In genomic region chr13:72610277-72610676, GRCm38 (mm10) we compare ENCODE assay signal across 22 mouse cellular contexts. TPM values are rescaled to one million over a fixed set of nuclear protein-coding genes. Genes with fewer than 3 reads are reported as not detected.
DNase-seq lines count a peak whose midpoint lies in the region; ATAC-seq and TF ChIP-seq lines count a peak whose summit lies in the region.
"Had no signal": no experiment of that assay in that cellular context is flagged by ENCODE, and none has a peak within 500 bp of the region (broad histone marks: within the 10 kb centered on the region; RNA-seq: fewer than 3 reads in every experiment).

No protein-coding gene starts in this region.

- 68% methylated on average over 2 of the region's 2 CpGs for WGBS in lung, embryonic 14.5 days
- 64% methylated on average over 2 of the region's 2 CpGs for WGBS in lung, postnatal 0 days
- WGBS in stomach, postnatal 0 days, result 61% methylated on average over 2 of the region's 2 CpGs

- no peak for DNase-seq in lung, embryonic 14.5 days
- DNase-seq in lung, postnatal 4 days, result no peak
- DNase-seq in lung, postnatal 0 days (ENCODE audit: low spot score), result no peak
- DNase-seq in lung, postnatal 36 days, result no peak
- no peak for DNase-seq in stomach, postnatal 0 days (ENCODE audit: low spot score)
- DNase-seq in left cerebral cortex, adult 9 months (ENCODE audit: low spot score in 2 of 2), result no peak
- DNase-seq: adrenal gland, adult 2 months; adrenal gland, postnatal 14 days; cerebellum, adult 11 months; cerebellum, adult 2 months; cerebellum, adult 9-11 months; cerebellum, postnatal 25 days; gastrocnemius, postnatal 25 days; heart, postnatal 14 days had no signal

- no peaks in the 10 kb centered on the region for H3K36me3 ChIP-seq in lung, embryonic 14.5 days (ENCODE audit: insufficient read depth)
- H3K36me3 ChIP-seq in lung, postnatal 0 days (ENCODE audit: insufficient read depth, low read length), result no peaks in the 10 kb centered on the region
- no peaks in the 10 kb centered on the region for H3K36me3 ChIP-seq in stomach, postnatal 0 days (ENCODE audit: control insufficient read depth, insufficient read depth, low read length)
- H3K36me3 ChIP-seq: embryonic facial prominence, embryonic 12.5 days; embryonic facial prominence, embryonic 15.5 days; forebrain, embryonic 12.5 days; forebrain, embryonic 15.5 days; heart, embryonic 13.5 days; hindbrain, embryonic 13.5 days had no signal

- no peak for TF ChIP-seq CTCF in lung, embryonic 14.5 days (IDR thresholded peaks at IDR 0.05; ENCODE audit: low read depth)
- no peak for TF ChIP-seq CTCF in lung, postnatal 0 days (IDR thresholded peaks at IDR 0.05)
- TF ChIP-seq CTCF in stomach, postnatal 0 days (IDR thresholded peaks at IDR 0.05; ENCODE audit: low read depth), result no peak

- TF ChIP-seq EP300 in lung, postnatal 0 days (IDR thresholded peaks at IDR 0.05), result no peak
- no peak for TF ChIP-seq EP300 in stomach, postnatal 0 days (optimal IDR thresholded peaks at IDR 0.05)

- no peaks in the 10 kb centered on the region for H3K4me1 ChIP-seq in lung, embryonic 14.5 days (ENCODE audit: insufficient read depth)
- H3K4me1 ChIP-seq in lung, postnatal 0 days (ENCODE audit: insufficient read depth, low read depth, low read length), result no peaks in the 10 kb centered on the region
- no peaks in the 10 kb centered on the region for H3K4me1 ChIP-seq in stomach, postnatal 0 days (replicated peaks; ENCODE audit: control insufficient read depth, insufficient read depth)
- H3K4me1 ChIP-seq: embryonic facial prominence, embryonic 12.5 days; embryonic facial prominence, embryonic 15.5 days; forebrain, embryonic 12.5 days; forebrain, embryonic 15.5 days; heart, embryonic 13.5 days; hindbrain, embryonic 13.5 days had no signal

- H3K9ac ChIP-seq in lung, embryonic 14.5 days, result no peak overlapping the region
- H3K9ac ChIP-seq in lung, postnatal 0 days (replicated peaks; ENCODE audit: low read depth), result no peak overlapping the region
- no peak overlapping the region for H3K9ac ChIP-seq in stomach, postnatal 0 days (ENCODE audit: low read length)
- H3K9ac ChIP-seq: embryonic facial prominence, embryonic 12.5 days; embryonic facial prominence, embryonic 15.5 days; forebrain, embryonic 12.5 days; forebrain, embryonic 15.5 days; heart, embryonic 13.5 days; hindbrain, embryonic 13.5 days had no signal

- no peaks in the 10 kb centered on the region for H3K27me3 ChIP-seq in lung, embryonic 14.5 days (ENCODE audit: insufficient read depth, low read length)
- H3K27me3 ChIP-seq in lung, postnatal 0 days (replicated peaks; ENCODE audit: insufficient read depth, low read length), result no peaks in the 10 kb centered on the region
- H3K27me3 ChIP-seq in stomach, postnatal 0 days (ENCODE audit: control insufficient read depth, insufficient read depth, low read length), result no peaks in the 10 kb centered on the region
- H3K27me3 ChIP-seq: embryonic facial prominence, embryonic 12.5 days; embryonic facial prominence, embryonic 15.5 days; forebrain, embryonic 15.5 days; heart, embryonic 13.5 days had no signal

- no peaks in the 10 kb centered on the region for H3K9me3 ChIP-seq in lung, embryonic 14.5 days (ENCODE audit: low read depth, low read length)
- H3K9me3 ChIP-seq in lung, postnatal 0 days (ENCODE audit: low read length), result no peaks in the 10 kb centered on the region
- no peaks in the 10 kb centered on the region for H3K9me3 ChIP-seq in stomach, postnatal 0 days (ENCODE audit: control insufficient read depth, low read length)
- H3K9me3 ChIP-seq: embryonic facial prominence, embryonic 12.5 days; embryonic facial prominence, embryonic 15.5 days; forebrain, embryonic 12.5 days; forebrain, embryonic 15.5 days; heart, embryonic 13.5 days had no signal

- H3K4me2 ChIP-seq in lung, embryonic 14.5 days, result no peak overlapping the region
- no peak overlapping the region for H3K4me2 ChIP-seq in lung, postnatal 0 days (replicated peaks; ENCODE audit: low read depth, low read length)
- H3K4me2 ChIP-seq in stomach, postnatal 0 days (replicated peaks; ENCODE audit: low read depth), result no peak overlapping the region
- H3K4me2 ChIP-seq: embryonic facial prominence, embryonic 12.5 days; embryonic facial prominence, embryonic 15.5 days; forebrain, embryonic 12.5 days; forebrain, embryonic 15.5 days; heart, embryonic 13.5 days; hindbrain, embryonic 13.5 days had no signal

- no peak overlapping the region for H3K4me3 ChIP-seq in lung, embryonic 14.5 days (ENCODE audit: low read depth, low read length)
- no peak overlapping the region for H3K4me3 ChIP-seq in lung, postnatal 0 days (ENCODE audit: low read depth, low read length)
- no peak overlapping the region for H3K4me3 ChIP-seq in stomach, postnatal 0 days (ENCODE audit: low read depth, low read length)
- H3K4me3 ChIP-seq: embryonic facial prominence, embryonic 12.5 days; embryonic facial prominence, embryonic 15.5 days; forebrain, embryonic 12.5 days; forebrain, embryonic 15.5 days; heart, embryonic 13.5 days; hindbrain, embryonic 13.5 days had no signal

- H3K27ac ChIP-seq in lung, embryonic 14.5 days (ENCODE audit: low read depth), result no peak overlapping the region; the same call in 1 of the 2 replicates
- no peak overlapping the region for H3K27ac ChIP-seq in lung, postnatal 0 days (ENCODE audit: low read length)
- H3K27ac ChIP-seq in stomach, postnatal 0 days (replicated peaks), result no peak overlapping the region
- H3K27ac ChIP-seq: embryonic facial prominence, embryonic 12.5 days; embryonic facial prominence, embryonic 15.5 days; forebrain, embryonic 12.5 days; forebrain, embryonic 15.5 days; heart, embryonic 13.5 days; hindbrain, embryonic 13.5 days had no signal

- peak; percentile 62; the same call in 1 of the 2 replicates for ATAC-seq in lung, embryonic 14.5 days (ENCODE audit: insufficient read depth)
- ATAC-seq in lung, postnatal 0 days, result 0 out of 2 replicates have a peak, but pooled peaks have one; percentile 44
- ATAC-seq in stomach, postnatal 0 days (ENCODE audit: low FRiP score, low TSS enrichment), result 0 out of 2 replicates have a peak, but pooled peaks have one; percentile 35
- ATAC-seq: CD4-positive, CD25-positive, alpha-beta regulatory T cell, adult 4 months; forebrain, embryonic 15.5 days; hindbrain, embryonic 16.5 days had no signal

RNA-seq across cellular contexts. Expression of gene Irx2, which starts 18.3 kb away (rescaled TPM):
- 32.5 and 38.7 TPM in 2 replicates for polyA plus RNA-seq in lung, embryonic 14.5 days (2014; fragmentation: Nextera tagmentation; extraction: Ambion mirVana)
- polyA plus RNA-seq in lung, postnatal 0 days (2015; fragmentation: Nextera tagmentation; extraction: Ambion mirVana), result 36.2 and 40.0 TPM in 2 replicates
- polyA plus RNA-seq in stomach, postnatal 0 days (2015; fragmentation: Nextera tagmentation; extraction: Ambion mirVana), result 11.1 and 12.5 TPM in 2 replicates
- polyA plus RNA-seq: CD4-positive, CD25-positive, alpha-beta regulatory T cell, adult 4 months had no signal
